Mouse (Mus musculus): ENCODE measurements around the gene Abcd3. TPM values are rescaled to one million over a fixed set of nuclear protein-coding genes. Genes with fewer than 3 reads are reported as not detected.

The Abcd3 gene
- polyA plus RNA-seq, 1 experiment = 5.1 TPM

DNA sequence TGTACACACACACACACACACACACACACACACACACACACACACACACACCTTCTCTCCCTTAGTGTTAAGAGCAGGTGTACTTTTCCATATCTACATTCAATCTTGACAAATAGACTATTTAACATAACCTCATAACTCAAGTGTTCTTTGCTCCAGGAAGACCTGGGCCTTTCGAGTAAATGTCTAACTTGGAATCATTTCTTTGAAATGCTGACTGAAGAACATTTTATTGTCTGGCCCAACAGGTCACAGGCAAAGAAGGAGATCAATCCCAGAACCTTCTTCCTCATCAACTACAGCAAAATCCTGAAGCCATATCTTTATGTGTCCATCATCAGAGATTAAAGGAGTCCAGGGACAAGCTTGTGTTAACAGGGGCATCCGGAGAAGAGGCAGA is 100.6 kb downstream of the Abcd3 start:
- Histone ChIP-seq H3K27ac (ENCODE audit: control insufficient read depth, insufficient read depth, low read length) (no peak overlapping the region), H3K27me3 (ENCODE audit: control insufficient read depth, insufficient read depth, low read length) (no peaks in the 10 kb centered on the region), H3K36me3 (ENCODE audit: control insufficient read depth, insufficient read depth, low read length) (no peaks in the 10 kb centered on the region), H3K4me1 (replicated peaks; ENCODE audit: control insufficient read depth, insufficient read depth, low read length) (no peaks in the 10 kb centered on the region), H3K4me3 (ENCODE audit: control insufficient read depth, insufficient read depth, low read length) (no peak overlapping the region)
- 94% methylated on average over 2 of the region's 2 CpGs for WGBS
- DNase-seq = no peak
- TF ChIP-seq CTCF (IDR thresholded peaks at IDR 0.05; ENCODE audit: borderline replicate concordance, control insufficient read depth, extremely low read depth, insufficient read depth, low read length, poor library complexity) = no peak
- no peak for TF ChIP-seq POLR2A (IDR thresholded peaks at IDR 0.05; ENCODE audit: control insufficient read depth, extremely low read depth, insufficient read depth, low read length, poor library complexity)

DNA sequence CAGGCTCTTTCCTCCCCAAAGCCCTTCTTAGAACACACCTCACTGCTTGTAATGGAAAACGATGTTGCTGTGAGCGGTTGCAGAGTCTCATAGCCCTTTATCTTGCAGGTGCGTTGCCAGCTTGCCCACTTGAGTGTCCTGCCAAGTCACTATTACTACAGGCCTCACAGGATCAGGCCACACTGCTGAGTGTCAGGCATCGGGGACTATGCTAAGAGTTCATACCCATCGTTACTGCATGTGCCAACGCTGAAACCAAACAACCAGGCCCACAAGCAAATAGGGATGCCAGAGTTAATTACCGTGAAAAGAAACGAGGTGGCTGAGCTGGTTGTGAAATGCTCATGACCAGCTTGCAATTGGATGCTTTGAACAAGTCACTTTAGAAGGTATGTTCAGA is 101.3 kb downstream of the Abcd3 start:
- Histone ChIP-seq H3K4me1 (replicated peaks; ENCODE audit: control insufficient read depth, insufficient read depth, low read length) (no peaks in the 10 kb centered on the region), H3K27me3 (ENCODE audit: control insufficient read depth, insufficient read depth, low read length) (no peaks in the 10 kb centered on the region), H3K36me3 (ENCODE audit: control insufficient read depth, insufficient read depth, low read length) (no peaks in the 10 kb centered on the region), H3K4me3 (ENCODE audit: control insufficient read depth, insufficient read depth, low read length) (no peak overlapping the region), H3K27ac (ENCODE audit: control insufficient read depth, insufficient read depth, low read length) (no peak overlapping the region)
- 88% methylated on average over 8 of the region's 8 CpGs for WGBS
- TF ChIP-seq CTCF (IDR thresholded peaks at IDR 0.05; ENCODE audit: borderline replicate concordance, control insufficient read depth, extremely low read depth, insufficient read depth, low read length, poor library complexity) = no peak
- no peak for TF ChIP-seq POLR2A (IDR thresholded peaks at IDR 0.05; ENCODE audit: control insufficient read depth, extremely low read depth, insufficient read depth, low read length, poor library complexity)
- no peak for DNase-seq

DNA sequence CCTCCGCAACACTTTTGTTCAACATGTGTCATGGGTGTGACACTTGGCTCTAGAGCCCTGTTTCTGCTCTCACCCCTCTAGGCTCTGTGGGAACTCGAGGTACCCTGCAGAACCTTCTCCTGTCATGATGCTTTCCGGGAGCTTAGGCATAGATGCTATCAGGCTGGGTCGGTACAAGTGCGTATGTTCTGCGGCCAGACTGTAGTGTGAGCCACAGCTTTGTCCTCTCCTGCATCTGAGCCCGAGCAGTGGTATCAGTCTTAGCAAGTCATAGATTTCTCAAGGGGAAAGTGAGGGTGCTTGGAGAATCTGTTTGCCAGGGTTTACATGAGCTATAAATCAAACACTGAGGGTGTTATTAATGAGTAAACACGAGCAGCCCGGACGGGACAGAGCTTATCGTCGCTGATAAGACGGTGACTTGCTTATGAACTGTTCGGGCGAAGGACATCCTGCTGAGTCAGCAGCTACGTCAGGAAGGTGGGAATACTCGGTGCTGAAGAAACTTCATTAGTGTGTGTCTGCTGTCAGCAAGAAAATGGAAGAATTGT is 101.9 kb downstream of the Abcd3 start:
- 74% methylated on average over 17 of the region's 17 CpGs for WGBS
- H3K36me3 ChIP-seq (ENCODE audit: control insufficient read depth, insufficient read depth, low read length) = no peaks in the 10 kb centered on the region
- H3K4me1 ChIP-seq (replicated peaks; ENCODE audit: control insufficient read depth, insufficient read depth, low read length) = no peaks in the 10 kb centered on the region
- no peak for DNase-seq
- H3K27ac ChIP-seq (ENCODE audit: control insufficient read depth, insufficient read depth, low read length) = no peak overlapping the region
- H3K27me3 ChIP-seq (ENCODE audit: control insufficient read depth, insufficient read depth, low read length) = no peaks in the 10 kb centered on the region
- no peak for TF ChIP-seq CTCF (IDR thresholded peaks at IDR 0.05; ENCODE audit: borderline replicate concordance, control insufficient read depth, extremely low read depth, insufficient read depth, low read length, poor library complexity)
- TF ChIP-seq POLR2A (IDR thresholded peaks at IDR 0.05; ENCODE audit: control insufficient read depth, extremely low read depth, insufficient read depth, low read length, poor library complexity) = no peak
- no peak overlapping the region for H3K4me3 ChIP-seq (ENCODE audit: control insufficient read depth, insufficient read depth, low read length)

DNA sequence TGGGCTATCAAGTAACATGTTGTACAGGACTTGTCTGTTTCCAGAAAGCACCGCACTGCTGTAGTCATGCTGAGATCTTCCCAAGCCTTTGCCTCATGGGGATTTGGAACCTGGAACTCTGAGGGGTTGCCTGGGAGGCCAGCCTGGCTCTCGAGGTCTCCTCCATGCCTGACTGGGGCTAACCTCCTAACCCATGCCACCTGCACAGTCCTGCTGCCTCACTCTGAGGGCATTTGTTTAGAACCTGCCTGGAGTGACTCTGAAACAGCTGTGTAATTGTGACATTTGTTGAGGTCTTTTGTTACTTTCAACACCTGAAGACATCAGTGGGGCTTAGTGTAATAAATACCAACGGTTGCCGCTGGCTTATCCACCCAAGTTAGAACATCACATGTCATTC is 102.9 kb downstream of the Abcd3 start:
- Histone ChIP-seq H3K27ac (ENCODE audit: control insufficient read depth, insufficient read depth, low read length) (no peak overlapping the region), H3K4me3 (ENCODE audit: control insufficient read depth, insufficient read depth, low read length) (no peak overlapping the region), H3K36me3 (ENCODE audit: control insufficient read depth, insufficient read depth, low read length) (no peaks in the 10 kb centered on the region), H3K4me1 (replicated peaks; ENCODE audit: control insufficient read depth, insufficient read depth, low read length) (no peaks in the 10 kb centered on the region), H3K27me3 (ENCODE audit: control insufficient read depth, insufficient read depth, low read length) (no peaks in the 10 kb centered on the region)
- TF ChIP-seq POLR2A (IDR thresholded peaks at IDR 0.05; ENCODE audit: control insufficient read depth, extremely low read depth, insufficient read depth, low read length, poor library complexity) (no peak), CTCF (IDR thresholded peaks at IDR 0.05; ENCODE audit: borderline replicate concordance, control insufficient read depth, extremely low read depth, insufficient read depth, low read length, poor library complexity) (no peak)
- 93% methylated on average over 4 of the region's 4 CpGs for WGBS
- DNase-seq = no peak

DNA sequence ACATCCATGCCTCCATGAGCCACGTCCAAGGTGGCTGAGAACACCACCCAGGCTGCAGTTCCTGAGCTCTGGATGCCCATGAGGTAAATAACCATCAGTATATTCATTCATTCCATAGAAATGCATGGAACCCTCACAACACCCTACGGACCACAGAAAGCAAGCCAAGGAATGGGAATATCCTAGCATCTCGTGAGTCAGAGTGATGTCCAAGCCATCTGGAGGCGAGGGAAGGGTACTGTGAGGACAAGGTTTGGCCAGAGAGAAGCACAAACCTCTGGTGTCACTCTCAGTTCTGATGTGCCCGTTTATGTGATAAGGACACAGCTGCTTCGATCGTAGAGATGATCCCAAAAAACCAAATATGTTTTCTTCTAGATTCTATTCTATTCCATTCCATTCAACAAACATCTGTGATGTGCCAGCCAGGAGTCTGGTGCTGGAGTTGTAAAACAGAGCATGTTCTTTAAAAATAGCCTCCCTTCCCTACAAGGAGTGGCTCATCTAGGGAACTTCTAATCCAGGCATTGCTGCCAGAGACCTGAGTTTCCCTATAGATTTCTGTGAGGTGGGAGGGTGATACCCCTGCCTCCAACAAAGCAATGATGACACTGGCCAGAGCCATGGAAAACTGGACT is 104.1 kb downstream of the Abcd3 start:
- Histone ChIP-seq H3K4me1 (replicated peaks; ENCODE audit: control insufficient read depth, insufficient read depth, low read length) (no peaks in the 10 kb centered on the region), H3K27me3 (ENCODE audit: control insufficient read depth, insufficient read depth, low read length) (no peaks in the 10 kb centered on the region), H3K36me3 (ENCODE audit: control insufficient read depth, insufficient read depth, low read length) (no peaks in the 10 kb centered on the region), H3K4me3 (ENCODE audit: control insufficient read depth, insufficient read depth, low read length) (no peak overlapping the region), H3K27ac (ENCODE audit: control insufficient read depth, insufficient read depth, low read length) (no peak overlapping the region)
- no peak for DNase-seq
- TF ChIP-seq CTCF (IDR thresholded peaks at IDR 0.05; ENCODE audit: borderline replicate concordance, control insufficient read depth, extremely low read depth, insufficient read depth, low read length, poor library complexity) (no peak), POLR2A (IDR thresholded peaks at IDR 0.05; ENCODE audit: control insufficient read depth, extremely low read depth, insufficient read depth, low read length, poor library complexity) (no peak)
- 93% methylated on average over 7 of the region's 7 CpGs for WGBS

Other genes starting within 250 kb of the Abcd3 start
- not detected in 2 replicates for gene 4930432M17Rik, start 144.5 kb downstream of the Abcd3 start, polyA plus RNA-seq (2012; rRNA removed)
- gene F3, start 91.8 kb downstream of the Abcd3 start, polyA plus RNA-seq (2012; rRNA removed) = 4.6 and 6.3 TPM in 2 replicates
- 3.8 and 6.3 TPM in 2 replicates for gene Arhgap29, start 137.2 kb upstream of the Abcd3 start, polyA plus RNA-seq (2012; rRNA removed)
- 0.29 and 0.58 TPM in 2 replicates for gene Abca4, start 229.1 kb upstream of the Abcd3 start, polyA plus RNA-seq (2012; rRNA removed)

All from thymus, adult 2 months (tissue).